Mouse (Mus musculus): Measurements from ENCODE around the gene Mab21l1.

GRCm38 (mm10) chr3:55781429-55782055 lies 768 bp upstream of the Mab21l1 start:
- TF ChIP-seq CTCF (IDR thresholded peaks at IDR 0.05; ENCODE audit: low read depth) (no peak), EP300 (IDR thresholded peaks at IDR 0.05; ENCODE audit: low read depth) (no peak)
